Mouse (Mus musculus) WW6 (cell line): ENCODE measurements around the gene Ugt1a10.
"Not testable (repeated sequence)": the region's sequence is repeated elsewhere in the genome, so short reads cannot be mapped to it uniquely, and the experiment has no call there.

Experiments
- DNase-seq: peaks from one replicate; pipeline ENCODE4 v3.0.0-alpha.2; 2013; ENCODE audit warnings: low read depth, low spot score

The Ugt1a10 gene

GRCm38 (mm10) chr1:88094941-88095492 is 39.8 kb downstream of the Ugt1a10 start, which contains the start of gene Ugt1a7c:
Gene Ugt1a7c, plus strand, starts transcription at chr1:88095062.
- no peak for DNase-seq

- not testable (repeated sequence) for DNase-seq
These were observed 43.4 kb downstream of the Ugt1a10 start for GRCm38 (mm10) chr1:88098546-88098945.

GRCm38 (mm10) chr1:88099691-88100090 is 44.5 kb downstream of the Ugt1a10 start:
- DNase-seq, result not testable (repeated sequence)

GRCm38 (mm10) chr1:88103019-88103418 is 47.8 kb downstream of the Ugt1a10 start, which contains the start of gene Ugt1a6b:
Gene Ugt1a6b, plus strand, starts transcription at chr1:88103252.
- not testable (repeated sequence) for DNase-seq

- not testable (repeated sequence) for DNase-seq
These were observed 48.7 kb downstream of the Ugt1a10 start for GRCm38 (mm10) chr1:88103697-88104468.

GRCm38 (mm10) chr1:88104667-88105430 is 49.7 kb downstream of the Ugt1a10 start:
- no peak for DNase-seq

- no peak for DNase-seq
These were observed 50.5 kb downstream of the Ugt1a10 start for GRCm38 (mm10) chr1:88105656-88106055.

GRCm38 (mm10) chr1:88109027-88109557 is 53.9 kb downstream of the Ugt1a10 start:
- not testable (repeated sequence) for DNase-seq

- not testable (repeated sequence) for DNase-seq
These were observed 54.4 kb downstream of the Ugt1a10 start for GRCm38 (mm10) chr1:88109604-88110003.

GRCm38 (mm10) chr1:88112769-88113168 is 57.6 kb downstream of the Ugt1a10 start:
- not testable (repeated sequence) for DNase-seq

- not testable (repeated sequence) for DNase-seq
These were observed 65.4 kb downstream of the Ugt1a10 start for GRCm38 (mm10) chr1:88120550-88120949.

- not testable (repeated sequence) for DNase-seq
These were observed 66.3 kb downstream of the Ugt1a10 start for GRCm38 (mm10) chr1:88121521-88121920.

- DNase-seq, result not testable (repeated sequence)
These were observed 70.7 kb downstream of the Ugt1a10 start for GRCm38 (mm10) chr1:88125827-88126360.

- not testable (repeated sequence) for DNase-seq
These were observed 73.9 kb downstream of the Ugt1a10 start for GRCm38 (mm10) chr1:88129091-88129490.

- not testable (repeated sequence) for DNase-seq
These were observed 75.0 kb downstream of the Ugt1a10 start for GRCm38 (mm10) chr1:88130223-88130622.

GRCm38 (mm10) chr1:88133908-88134456 is 78.8 kb downstream of the Ugt1a10 start:
- no peak for DNase-seq

GRCm38 (mm10) chr1:88134457-88135011 is 79.3 kb downstream of the Ugt1a10 start, which contains the start of gene Ugt1a6a:
Gene Ugt1a6a, plus strand, starts transcription at chr1:88134809.
- DNase-seq, result not testable (repeated sequence)

- not testable (repeated sequence) for DNase-seq
These were observed 80.2 kb downstream of the Ugt1a10 start for GRCm38 (mm10) chr1:88135229-88135904.

- no peak for DNase-seq
These were observed 81.5 kb downstream of the Ugt1a10 start for GRCm38 (mm10) chr1:88136646-88137045.

GRCm38 (mm10) chr1:88137264-88137663 is 82.1 kb downstream of the Ugt1a10 start:
- DNase-seq, result no peak
